Mouse (Mus musculus) central nervous system, embryonic 14 days (tissue): ENCODE measurements around the gene L2hgdh. TPM values are rescaled to one million over a fixed set of nuclear protein-coding genes. Genes with fewer than 3 reads are reported as not detected.

ENCODE experiments used
- polyA plus RNA-seq: library from polyadenylated mRNA; depleted of rRNA; stranded (reverse); fragments of >200 nt; gene quantifications from 2 replicates; pipeline ENCODE4 v1.2.3, GENCODE M21; 2012; rRNA removed

The L2hgdh gene
- polyA plus RNA-seq = 9.5 and 10.4 TPM in 2 replicates

GRCm38 (mm10) chr12:69724711-69725460, at the start of gene L2hgdh, which contains the start of gene Atp5s:
Gene L2hgdh, minus strand, starts transcription at chr12:69724873.
Gene Atp5s, plus strand, starts transcription at chr12:69724950.

GRCm38 (mm10) chr12:69681566-69682061, 43.1 kb downstream of the L2hgdh start, which contains the start of gene Sos2:
Gene Sos2, minus strand, starts transcription at chr12:69681852.

Other genes starting within 250 kb of the L2hgdh start
- gene Vcpkmt, start 141.8 kb downstream of the L2hgdh start, polyA plus RNA-seq = 19.9 and 21.9 TPM in 2 replicates
- 37.3 TPM in 2 replicates for gene Sos2, start 43.0 kb downstream of the L2hgdh start, polyA plus RNA-seq
- 21.7 and 23.5 TPM in 2 replicates for gene Atp5s, start 77 bp upstream of the L2hgdh start, polyA plus RNA-seq
- 2.5 and 2.9 TPM in 2 replicates for gene Cdkl1, start 66.4 kb upstream of the L2hgdh start, polyA plus RNA-seq
- 70.5 and 79.5 TPM in 2 replicates for gene Atl1, start 167.7 kb upstream of the L2hgdh start, polyA plus RNA-seq
- gene Map4k5, start 168.3 kb upstream of the L2hgdh start, polyA plus RNA-seq = 25.8 and 27.8 TPM in 2 replicates